Mouse (Mus musculus) neural tube, embryonic 15.5 days (tissue): ENCODE data around the gene Rpl5. TPM values are rescaled to one million over a fixed set of nuclear protein-coding genes. Genes with fewer than 3 reads are reported as not detected.

ENCODE experiments used
- ATAC-seq: fragments of 200-750 bp; cut with Nextera tagmentation; 2 replicates; pipeline ENCODE4 v1.8.0; 2017; ENCODE audit warnings: mild to moderate bottlenecking, moderate TSS enrichment, moderate library complexity; ENCODE audit not compliant: low FRiP score
- H3K27ac ChIP-seq: fragments of 300-500 bp; sonication (generic); replicated peaks from 2 replicates; pipeline ENCODE4 v1.5.1; 2015; ENCODE audit warnings: mild to moderate bottlenecking, inconsistent platforms
- H3K27me3 ChIP-seq: fragments of 300-500 bp; sonication (generic); replicated peaks from 2 replicates; pipeline ENCODE4 v1.6.1; 2015; ENCODE audit warnings: inconsistent platforms
- H3K36me3 ChIP-seq: fragments of 300-500 bp; sonication (generic); 2 replicates; pipeline ENCODE4 v1.6.1; 2015; ENCODE audit warnings: inconsistent platforms
- H3K4me1 ChIP-seq: fragments of 300-500 bp; sonication (generic); 2 replicates; pipeline ENCODE4 v1.6.1; 2015; ENCODE audit warnings: inconsistent platforms
- H3K4me2 ChIP-seq: fragments of 300-500 bp; sonication (generic); 2 replicates; pipeline ENCODE4 v1.6.1; 2015; ENCODE audit warnings: inconsistent platforms, mild to moderate bottlenecking, moderate library complexity
- H3K4me3 ChIP-seq: fragments of 300-500 bp; sonication (generic); replicated peaks from 2 replicates; pipeline ENCODE4 v1.5.1; 2015; ENCODE audit warnings: mild to moderate bottlenecking, inconsistent platforms
- H3K9ac ChIP-seq: fragments of 300-500 bp; sonication (generic); replicated peaks from 2 replicates; pipeline ENCODE4 v1.6.1; 2015; ENCODE audit warnings: mild to moderate bottlenecking, inconsistent platforms
- H3K9me3 ChIP-seq: fragments of 300-500 bp; sonication (generic); replicated peaks from 2 replicates; pipeline ENCODE4 v1.6.1; 2016; ENCODE audit warnings: inconsistent platforms
- whole genome bisulfite sequencing: fragments of 180-500 bp; shearing (Covaris S2); methylation state at CpG from one replicate; pipeline ENCODE4 v1.1.7; 2015; ENCODE audit warnings: mixed read lengths; 5-methylcytosine and 5-hydroxymethylcytosine counted together
- polyA plus RNA-seq: library from polyadenylated mRNA; unstranded; fragments of >200 nt; fragmentation: Nextera tagmentation; extraction: Ambion mirVana; gene quantifications from 2 replicates; pipeline ENCODE4 v1.2.1, GENCODE M21; 2015

Gene Rpl5
- polyA plus RNA-seq, result 56.6 and 64.7 TPM in 2 replicates

DNA sequence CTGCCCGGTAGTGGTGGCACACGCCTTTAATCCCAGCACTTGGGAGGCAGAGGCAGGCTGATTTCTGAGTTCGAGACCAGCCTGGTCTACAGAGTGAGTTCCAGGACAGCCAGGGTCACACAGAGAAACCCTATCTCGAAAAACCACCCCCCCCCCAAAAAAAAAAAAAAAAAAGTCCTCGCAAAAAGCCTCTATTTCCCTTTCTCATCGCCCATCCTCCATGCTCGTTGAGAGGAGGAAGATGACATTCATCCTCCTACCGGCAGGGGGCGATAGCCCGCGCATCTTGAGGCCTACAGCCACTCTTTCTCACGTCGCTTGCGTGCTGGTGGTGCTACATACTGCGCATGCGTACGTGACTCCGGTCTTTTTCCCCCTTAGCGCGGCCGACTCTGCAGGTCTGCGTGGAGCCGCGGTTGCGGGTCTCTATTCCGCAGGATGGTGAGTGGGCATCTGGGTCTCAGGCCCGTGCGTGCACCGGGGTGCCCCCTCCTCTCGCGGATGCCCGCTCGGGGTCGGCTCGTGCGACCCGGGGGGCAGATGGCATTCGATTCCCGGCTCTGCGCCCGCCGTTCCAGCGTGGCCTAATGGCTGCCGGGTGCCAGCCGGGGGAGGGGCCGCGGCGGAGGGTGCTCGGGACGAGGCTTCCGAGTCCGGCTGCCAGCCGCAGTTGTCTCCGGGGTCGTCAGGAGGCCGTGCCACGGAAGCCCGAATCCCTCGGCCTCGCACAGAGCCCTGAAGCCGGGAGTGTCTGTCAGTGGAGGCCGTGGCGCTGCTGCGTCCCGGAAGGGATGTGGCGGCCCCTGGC, at the start of gene Rpl5:
TSS of gene Rpl5 (plus strand) at position 297 of the 808 bp plus-strand sequence.
- Histone ChIP-seq H3K9ac (peak within 1 kb of the TSS; percentile 97), H3K4me2 (peak within 1 kb of the TSS; percentile 76), H3K36me3 (peaks cover 24% of the 10 kb centered on the region), H3K27me3 (no peaks in the 10 kb centered on the region), H3K27ac (peak within 1 kb of the TSS; percentile 92), H3K9me3 (no peaks in the 10 kb centered on the region), H3K4me3 (peak within 1 kb of the TSS; percentile 99), H3K4me1 (peaks cover 16% of the 10 kb centered on the region)
- 4% methylated on average over 66 of the region's 66 CpGs for WGBS
- peak; percentile 98 for ATAC-seq

DNA sequence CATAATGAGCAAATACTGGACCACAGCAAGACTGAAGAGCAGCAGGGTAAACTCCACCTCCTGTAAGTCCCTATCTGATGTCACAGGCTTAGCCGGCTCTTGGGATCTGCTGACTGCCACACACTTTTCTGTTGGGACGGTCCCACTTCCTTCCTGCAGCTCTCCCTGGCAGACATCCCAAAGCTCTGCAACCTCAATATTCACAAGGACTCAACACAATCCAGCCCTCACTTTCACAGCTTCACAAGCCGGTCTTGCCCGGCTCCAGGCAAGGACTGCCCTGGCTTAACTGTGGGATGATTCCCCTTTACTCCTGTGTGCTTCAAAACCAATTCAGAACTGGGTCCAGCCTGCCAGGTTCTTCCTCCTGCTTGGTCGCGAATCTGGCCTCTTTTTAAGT, 46.5 kb upstream of the Rpl5 start:
- ATAC-seq, result no peak
- Histone ChIP-seq H3K9ac (no peak overlapping the region), H3K4me2 (no peak overlapping the region; the same call in 1 of the 2 replicates)

DNA sequence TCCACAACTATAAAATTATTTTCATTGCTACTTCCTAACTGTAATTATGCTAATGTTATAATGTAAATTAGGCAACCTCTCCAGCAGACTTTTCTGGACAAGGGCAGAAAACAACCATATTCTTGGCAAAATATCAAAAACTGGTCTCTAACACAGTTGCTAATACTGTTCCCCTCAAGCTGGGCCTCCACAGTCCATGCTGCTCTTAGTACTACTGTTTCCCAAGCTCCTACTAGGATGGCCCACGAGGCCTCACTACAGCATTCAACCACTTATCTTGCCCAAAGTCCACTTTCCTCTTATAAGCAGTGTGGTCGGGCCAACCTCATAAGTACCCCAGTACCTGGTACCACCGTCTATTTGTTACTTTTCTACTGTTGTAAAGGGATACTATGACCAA, 45.7 kb upstream of the Rpl5 start:
- no peak for ATAC-seq
- whole genome bisulfite sequencing, result 88% methylated on average over 3 of the region's 3 CpGs
- Histone ChIP-seq H3K4me1 (peaks cover 4% of the 10 kb centered on the region; the same call in 1 of the 2 replicates), H3K27me3 (no peaks in the 10 kb centered on the region), H3K4me2 (no peak overlapping the region), H3K36me3 (no peaks in the 10 kb centered on the region; the same call in 1 of the 2 replicates), H3K27ac (no peak overlapping the region), H3K4me3 (no peak overlapping the region), H3K9me3 (no peaks in the 10 kb centered on the region), H3K9ac (no peak overlapping the region)

More for the DNA sequence above, 46.5 kb upstream of the Rpl5 start:
- H3K4me1 ChIP-seq, result peaks cover 4% of the 10 kb centered on the region; the same call in 1 of the 2 replicates
- H3K36me3 ChIP-seq, result no peaks in the 10 kb centered on the region; the same call in 1 of the 2 replicates
- no peaks in the 10 kb centered on the region for H3K9me3 ChIP-seq
- 0 out of 2 replicates have a peak overlapping the region, but pooled peaks have one; percentile 6 for H3K27ac ChIP-seq
- no peaks in the 10 kb centered on the region for H3K27me3 ChIP-seq
- WGBS, result 49% methylated on average over 6 of the region's 6 CpGs
- no peak overlapping the region for H3K4me3 ChIP-seq

DNA sequence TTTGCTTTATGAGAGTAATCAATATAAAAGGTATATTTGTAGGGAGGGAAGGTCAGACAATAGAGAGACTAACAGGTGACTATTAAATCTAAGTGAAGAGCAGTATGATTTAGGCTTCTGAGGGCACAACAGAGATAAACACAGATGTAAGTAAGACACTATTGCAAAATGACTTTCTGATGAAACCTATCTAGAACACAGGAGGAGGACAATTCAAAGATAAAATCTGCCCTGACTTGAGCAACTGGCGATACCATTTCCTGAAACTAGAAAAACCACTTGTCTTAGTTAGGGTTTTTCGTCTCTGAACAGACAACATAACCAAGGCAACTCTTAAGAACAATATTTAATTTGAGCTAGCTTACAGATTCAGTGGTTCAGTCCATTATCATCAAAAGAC, 44.8 kb upstream of the Rpl5 start:
- 88% methylated on average over 2 of the region's 2 CpGs for WGBS
- H3K27me3 ChIP-seq, result no peaks in the 10 kb centered on the region
- no peaks in the 10 kb centered on the region for H3K9me3 ChIP-seq
- H3K9ac ChIP-seq, result no peak overlapping the region
- H3K4me1 ChIP-seq, result peaks cover 4% of the 10 kb centered on the region; the same call in 1 of the 2 replicates
- H3K4me3 ChIP-seq, result no peak overlapping the region
- no peak overlapping the region for H3K4me2 ChIP-seq
- no peaks in the 10 kb centered on the region; the same call in 1 of the 2 replicates for H3K36me3 ChIP-seq
- no peak overlapping the region for H3K27ac ChIP-seq
- ATAC-seq, result no peak

DNA sequence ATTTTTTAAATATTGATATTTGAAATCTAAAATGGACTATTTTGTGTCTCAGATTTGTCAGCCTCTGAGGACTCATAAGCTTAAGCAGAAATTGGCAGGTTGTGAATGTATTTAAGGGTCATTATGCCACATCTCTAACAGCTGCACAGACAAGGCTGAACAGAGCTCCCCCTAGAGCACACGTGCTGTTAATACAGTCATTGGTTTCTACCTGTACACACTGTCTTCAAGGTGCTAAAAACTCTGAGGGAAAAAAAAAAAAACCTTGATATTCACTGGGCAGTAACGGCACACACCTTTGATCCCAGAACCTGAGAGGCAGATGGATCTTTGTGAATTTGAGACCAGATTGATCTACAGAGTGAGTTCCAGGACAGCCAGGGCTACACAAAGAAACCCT, 41.3 kb upstream of the Rpl5 start:
- ATAC-seq, result no peak
- Histone ChIP-seq H3K4me1 (peaks cover 4% of the 10 kb centered on the region; the same call in 1 of the 2 replicates), H3K4me2 (no peak overlapping the region), H3K4me3 (no peak overlapping the region), H3K36me3 (no peaks in the 10 kb centered on the region), H3K27me3 (no peaks in the 10 kb centered on the region), H3K9ac (no peak overlapping the region), H3K27ac (no peak overlapping the region), H3K9me3 (no peaks in the 10 kb centered on the region)
- WGBS, result 60% methylated on average over 2 of the region's 2 CpGs

DNA sequence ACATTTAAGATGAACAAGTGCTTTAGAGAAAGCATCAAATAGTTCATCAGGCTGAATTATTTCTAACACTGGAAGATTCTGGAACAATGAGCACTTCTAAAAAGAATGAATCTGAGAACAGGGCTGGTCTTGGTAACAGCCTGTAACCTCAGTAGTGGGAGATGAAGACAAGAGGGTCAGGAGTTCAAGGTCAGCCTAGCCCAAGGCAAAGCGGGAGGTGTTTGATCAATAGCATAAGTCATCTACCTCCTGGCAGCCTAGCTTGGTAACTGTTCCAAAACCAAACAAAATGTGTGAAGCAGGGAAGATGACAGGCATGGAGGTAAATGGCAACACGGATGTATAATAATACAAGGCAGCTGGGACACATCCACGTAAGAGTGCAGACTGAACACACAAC, 36.3 kb upstream of the Rpl5 start:
- no peaks in the 10 kb centered on the region for H3K9me3 ChIP-seq
- H3K4me1 ChIP-seq, result peaks cover 17% of the 10 kb centered on the region
- H3K4me2 ChIP-seq, result no peak overlapping the region
- H3K27ac ChIP-seq, result no peak overlapping the region
- no peak overlapping the region for H3K4me3 ChIP-seq
- ATAC-seq, result no peak
- no peak overlapping the region for H3K9ac ChIP-seq
- 88% methylated on average over 3 of the region's 3 CpGs for WGBS
- H3K27me3 ChIP-seq, result no peaks in the 10 kb centered on the region
- H3K36me3 ChIP-seq, result no peaks in the 10 kb centered on the region

DNA sequence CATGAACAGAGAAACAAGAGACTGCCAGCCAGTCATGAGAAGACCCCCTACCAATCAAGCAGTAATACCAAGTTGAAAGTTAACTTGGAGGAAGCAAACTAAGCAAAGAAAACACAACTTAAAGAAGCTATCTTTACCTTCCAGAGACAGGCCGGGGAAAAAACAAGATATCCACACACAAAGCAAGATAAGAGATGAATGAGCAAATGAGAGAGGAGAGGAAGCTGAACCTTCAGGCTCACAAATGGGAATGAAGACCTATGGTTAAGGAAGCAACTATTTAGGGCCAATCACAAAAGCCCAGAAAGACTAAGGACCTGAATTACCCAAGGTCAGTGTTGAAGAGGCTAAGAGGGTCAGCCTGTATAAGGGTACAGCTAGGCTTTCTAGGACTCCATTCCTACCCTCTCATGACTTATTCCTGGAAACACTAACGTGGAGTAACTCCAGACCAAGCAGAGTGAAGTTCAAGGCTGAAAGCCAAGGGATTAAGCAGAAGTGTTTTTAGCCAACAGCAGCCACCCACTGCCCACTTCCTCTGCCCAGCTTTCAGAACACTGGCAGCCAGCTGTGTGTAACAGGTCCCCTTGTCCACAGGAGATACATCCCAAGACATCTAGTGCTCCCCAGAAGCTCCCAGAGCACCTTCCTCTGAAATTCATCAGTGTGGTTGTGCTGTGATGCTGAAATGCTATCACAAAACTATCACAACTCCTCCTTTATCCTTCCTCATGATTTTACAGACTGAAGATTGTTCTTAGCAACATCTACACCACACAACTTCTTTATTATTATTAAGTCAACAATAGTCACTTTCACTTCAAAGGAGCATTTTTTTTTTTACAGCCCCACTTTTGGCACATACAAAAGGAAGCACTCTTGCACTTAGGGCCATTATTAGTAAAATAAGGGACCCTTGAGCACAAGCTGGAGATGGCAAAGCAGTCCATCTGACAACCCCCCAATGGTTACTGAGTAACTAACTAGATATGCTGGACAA, 33.9 kb upstream of the Rpl5 start:
- Histone ChIP-seq H3K27ac (no peak overlapping the region), H3K4me2 (peak overlapping the region; percentile 15; the same call in 1 of the 2 replicates), H3K9me3 (no peaks in the 10 kb centered on the region), H3K36me3 (no peaks in the 10 kb centered on the region), H3K4me3 (no peak overlapping the region), H3K4me1 (peaks cover 15% of the 10 kb centered on the region), H3K9ac (no peak overlapping the region), H3K27me3 (no peaks in the 10 kb centered on the region)
- no peak for ATAC-seq
- 65% methylated on average over 2 of the region's 2 CpGs for whole genome bisulfite sequencing

DNA sequence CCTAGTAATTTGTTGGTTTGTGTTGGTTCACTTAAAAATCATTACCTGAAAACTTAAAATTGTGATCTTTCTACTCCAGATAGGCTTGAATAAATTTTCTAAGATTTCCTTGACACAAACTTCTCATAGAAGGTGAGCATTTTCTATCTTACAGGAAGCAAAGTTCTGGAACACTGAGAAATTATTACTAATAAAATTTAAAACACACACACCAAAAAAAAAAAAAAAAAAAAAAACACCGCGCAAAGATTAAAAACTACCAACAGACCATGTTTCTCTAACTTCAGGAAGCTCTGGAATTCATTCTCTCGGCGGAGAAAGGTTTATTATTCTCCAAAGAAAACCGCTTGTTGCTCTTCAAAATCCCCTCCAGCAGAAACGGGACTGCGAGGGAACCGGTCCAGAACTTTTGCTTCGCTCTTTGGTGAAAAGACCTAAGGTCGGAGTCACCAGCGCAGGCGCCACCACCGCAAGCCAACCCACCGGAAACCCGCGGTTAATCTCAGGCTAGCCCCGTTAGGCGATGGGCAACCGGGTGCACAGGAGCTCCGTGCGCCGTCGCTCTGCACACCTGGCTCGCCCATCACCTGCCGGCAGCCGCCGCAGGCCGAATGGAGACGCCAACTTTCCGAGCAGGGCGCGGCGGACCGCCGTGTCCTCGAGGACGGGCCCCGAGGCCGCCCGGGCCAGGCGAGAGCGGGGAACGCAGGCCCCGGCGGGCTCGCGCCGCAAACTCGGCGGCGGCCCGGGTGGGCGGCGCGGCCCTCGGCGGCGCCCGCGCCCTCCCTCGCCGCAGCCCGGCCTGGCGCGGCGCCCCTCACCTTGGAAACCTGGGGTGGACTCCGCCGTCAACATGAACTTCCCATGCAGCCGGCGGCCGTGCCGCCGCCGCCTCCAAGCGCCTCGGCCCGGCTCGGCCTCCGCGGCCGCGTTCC, 32.1 kb upstream of the Rpl5 start:
- H3K9ac ChIP-seq, result peak overlapping the region; percentile 76
- H3K27me3 ChIP-seq, result no peaks in the 10 kb centered on the region
- peak; percentile 77 for ATAC-seq
- H3K4me1 ChIP-seq, result peaks cover 14% of the 10 kb centered on the region
- no peaks in the 10 kb centered on the region for H3K9me3 ChIP-seq
- under 1% methylated on average over 58 of the region's 82 CpGs for WGBS
- H3K4me2 ChIP-seq, result peak overlapping the region; percentile 59
- H3K27ac ChIP-seq, result peak overlapping the region; percentile 93
- no peaks in the 10 kb centered on the region for H3K36me3 ChIP-seq
- peak overlapping the region; percentile 92 for H3K4me3 ChIP-seq

DNA sequence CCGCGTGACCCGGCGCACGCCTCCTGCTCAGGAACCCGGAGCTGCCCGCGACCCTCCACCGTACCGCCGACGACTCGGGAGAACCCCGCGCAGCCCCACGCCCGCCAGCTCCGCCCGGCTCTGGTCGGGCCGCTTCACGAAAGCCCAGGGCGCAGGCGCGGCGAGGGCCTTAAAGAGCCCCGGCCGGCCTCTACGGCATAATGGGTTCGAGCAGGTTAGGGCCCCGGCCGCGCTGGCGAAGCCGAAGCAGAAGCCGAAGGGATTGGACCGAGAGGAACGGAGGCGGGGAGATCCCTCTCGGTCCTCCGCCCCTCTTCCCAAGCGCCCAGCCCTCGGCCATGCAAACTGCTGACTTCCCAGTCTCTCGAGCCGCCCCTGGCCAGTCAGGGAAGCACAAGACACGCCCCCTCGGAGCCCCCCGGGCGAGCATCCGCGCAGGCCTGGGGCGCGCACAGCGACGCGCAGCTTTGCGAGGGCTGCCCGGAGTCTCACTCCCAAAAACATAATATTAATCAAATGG, 31.3 kb upstream of the Rpl5 start:
- Histone ChIP-seq H3K27ac (peak overlapping the region; percentile 93), H3K27me3 (no peaks in the 10 kb centered on the region), H3K4me1 (peaks cover 14% of the 10 kb centered on the region), H3K9ac (peak overlapping the region; percentile 76), H3K9me3 (no peaks in the 10 kb centered on the region), H3K36me3 (no peaks in the 10 kb centered on the region), H3K4me3 (peak overlapping the region; percentile 92), H3K4me2 (peak overlapping the region; percentile 59)
- under 1% methylated on average over 56 of the region's 58 CpGs for WGBS
- peak; percentile 98 for ATAC-seq

DNA sequence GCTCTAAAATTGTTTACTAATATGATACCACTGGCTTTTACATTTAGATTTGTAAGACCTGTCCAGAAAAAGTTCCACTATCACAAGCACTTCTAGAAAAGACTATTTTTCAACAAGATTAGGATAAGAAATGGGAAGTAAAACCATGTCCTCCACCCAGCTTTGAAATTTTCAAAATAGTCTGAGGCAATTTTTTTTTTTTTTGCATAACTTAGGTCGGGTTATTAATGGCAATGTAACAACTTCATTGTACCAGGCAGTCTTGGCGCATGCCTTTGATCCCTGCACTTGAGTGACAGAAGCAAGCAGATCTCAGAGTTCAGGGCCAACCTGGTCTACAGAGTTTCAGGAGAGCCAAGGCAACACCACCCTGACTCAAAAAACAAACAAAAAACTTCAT, 30.6 kb upstream of the Rpl5 start:
- Histone ChIP-seq H3K4me1 (peaks cover 14% of the 10 kb centered on the region), H3K9ac (no peak overlapping the region), H3K4me2 (no peak overlapping the region), H3K36me3 (no peaks in the 10 kb centered on the region), H3K27ac (no peak overlapping the region), H3K27me3 (no peaks in the 10 kb centered on the region), H3K4me3 (no peak overlapping the region), H3K9me3 (no peaks in the 10 kb centered on the region)
- ATAC-seq, result no peak
- WGBS, result 67% methylated on average over 2 of the region's 2 CpGs
